ENCODE assay signal across 11 mouse cellular contexts in the genomic region with DNA sequence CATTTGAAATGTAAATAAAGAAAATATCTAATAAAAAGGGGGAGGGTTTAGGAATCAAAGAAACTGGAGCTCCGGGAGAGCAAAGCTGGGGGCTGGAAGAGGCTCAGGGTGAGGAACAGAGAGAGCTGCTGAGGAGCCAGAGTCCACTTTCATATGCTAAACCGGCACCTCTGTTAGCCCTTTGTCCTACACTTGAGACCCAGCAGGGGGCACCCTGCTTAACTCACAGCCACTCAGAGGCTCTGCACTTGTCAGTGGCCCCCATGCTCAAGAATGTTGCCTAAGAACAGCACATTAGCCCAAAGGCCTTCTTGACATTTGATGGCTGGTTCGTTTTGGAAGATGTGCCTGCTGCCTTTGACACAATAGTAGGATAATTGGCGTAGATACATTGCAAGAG.
DNase-seq lines count a peak whose midpoint lies in the region; ATAC-seq and TF ChIP-seq lines count a peak whose summit lies in the region.
"Had no signal": no experiment of that assay in that cellular context is flagged by ENCODE, and none has a peak within 500 bp of the region (broad histone marks: within the 10 kb centered on the region; RNA-seq: fewer than 3 reads in every experiment).

No protein-coding gene starts in this region.

- H3K4me1 ChIP-seq in kidney, postnatal 0 days (replicated peaks; ENCODE audit: insufficient read depth, low read length): no peaks in the 10 kb centered on the region
- H3K4me1 ChIP-seq in kidney, embryonic 15.5 days: no peaks in the 10 kb centered on the region
- H3K4me1 ChIP-seq: liver, embryonic 15.5 days; neural tube, embryonic 12.5 days had no signal

- peak; percentile 12 to 15 for DNase-seq in adrenal gland, postnatal 36 days
- no peak for DNase-seq in adrenal gland, postnatal 25 days
- DNase-seq in kidney, postnatal 0 days (ENCODE audit: low spot score): no peak
- peak; percentile 11 for DNase-seq in 416B (ENCODE audit: low read depth)
- peak; percentile 14 for DNase-seq in embryo, embryonic 9.5 days (ENCODE audit: extremely low spot score)
- no peak for DNase-seq in testis, postnatal 10 days (ENCODE audit: low spot score)
- DNase-seq in yolk sac, embryonic 10.5 days (ENCODE audit: low spot score): no peak
- DNase-seq: heart, adult 18-20 months had no signal

- no peaks in the 10 kb centered on the region for H3K36me3 ChIP-seq in kidney, postnatal 0 days (ENCODE audit: insufficient read depth, low read length)
- H3K36me3 ChIP-seq in kidney, embryonic 15.5 days: no peaks in the 10 kb centered on the region
- H3K36me3 ChIP-seq: liver, embryonic 15.5 days; neural tube, embryonic 12.5 days had no signal

- WGBS in kidney, postnatal 0 days: 40% methylated on average over 4 of the region's 4 CpGs
- WGBS in kidney, embryonic 15.5 days: 43% methylated on average over 4 of the region's 4 CpGs

- H3K27ac ChIP-seq in kidney, postnatal 0 days: no peak overlapping the region
- H3K27ac ChIP-seq in kidney, embryonic 15.5 days: no peak overlapping the region
- H3K27ac ChIP-seq: liver, embryonic 15.5 days; neural tube, embryonic 12.5 days had no signal

- H3K4me3 ChIP-seq in kidney, postnatal 0 days (replicated peaks; ENCODE audit: low read depth, low read length): no peak overlapping the region
- no peak overlapping the region for H3K4me3 ChIP-seq in kidney, embryonic 15.5 days (replicated peaks)
- H3K4me3 ChIP-seq: liver, embryonic 15.5 days; neural tube, embryonic 12.5 days had no signal

- no peak for ATAC-seq in kidney, postnatal 0 days (replicated peaks; ENCODE audit: low FRiP score, low read depth)
- ATAC-seq in kidney, embryonic 15.5 days (replicated peaks; ENCODE audit: low FRiP score): no peak

- H3K9me3 ChIP-seq in kidney, postnatal 0 days (replicated peaks; ENCODE audit: low read length): no peaks in the 10 kb centered on the region
- H3K9me3 ChIP-seq in kidney, embryonic 15.5 days (replicated peaks): no peaks in the 10 kb centered on the region
- H3K9me3 ChIP-seq: liver, embryonic 15.5 days; neural tube, embryonic 12.5 days had no signal

- no peaks in the 10 kb centered on the region for H3K27me3 ChIP-seq in kidney, postnatal 0 days (ENCODE audit: insufficient read depth, low read length)
- no peaks in the 10 kb centered on the region for H3K27me3 ChIP-seq in kidney, embryonic 15.5 days
- H3K27me3 ChIP-seq: liver, embryonic 15.5 days; neural tube, embryonic 12.5 days had no signal

- peak; percentile 51 for TF ChIP-seq CTCF in kidney, postnatal 0 days (IDR thresholded peaks at IDR 0.05; ENCODE audit: low read depth)

- H3K4me2 ChIP-seq in kidney, postnatal 0 days (ENCODE audit: low read length): no peak overlapping the region
- no peak overlapping the region for H3K4me2 ChIP-seq in kidney, embryonic 15.5 days
- H3K4me2 ChIP-seq: liver, embryonic 15.5 days; neural tube, embryonic 12.5 days had no signal

- no peak overlapping the region for H3K9ac ChIP-seq in kidney, postnatal 0 days (ENCODE audit: low read depth, low read length)
- H3K9ac ChIP-seq in kidney, embryonic 15.5 days: no peak overlapping the region
- H3K9ac ChIP-seq: liver, embryonic 15.5 days; neural tube, embryonic 12.5 days had no signal

Comparison
In these comparisons a context has a peak if more than half of its experiments do, and no peak if none do; other contexts are left out.
1. DNase-seq: peak in adrenal gland, postnatal 36 days (2 of 2), 416B (single experiment) and embryo, embryonic 9.5 days (single experiment); none in adrenal gland, postnatal 25 days (single experiment), kidney, postnatal 0 days (single experiment), testis, postnatal 10 days (single experiment) and yolk sac, embryonic 10.5 days (single experiment).